Mouse (Mus musculus): Measurements from ENCODE around the gene Mettl8.

The Mettl8 gene

DNA sequence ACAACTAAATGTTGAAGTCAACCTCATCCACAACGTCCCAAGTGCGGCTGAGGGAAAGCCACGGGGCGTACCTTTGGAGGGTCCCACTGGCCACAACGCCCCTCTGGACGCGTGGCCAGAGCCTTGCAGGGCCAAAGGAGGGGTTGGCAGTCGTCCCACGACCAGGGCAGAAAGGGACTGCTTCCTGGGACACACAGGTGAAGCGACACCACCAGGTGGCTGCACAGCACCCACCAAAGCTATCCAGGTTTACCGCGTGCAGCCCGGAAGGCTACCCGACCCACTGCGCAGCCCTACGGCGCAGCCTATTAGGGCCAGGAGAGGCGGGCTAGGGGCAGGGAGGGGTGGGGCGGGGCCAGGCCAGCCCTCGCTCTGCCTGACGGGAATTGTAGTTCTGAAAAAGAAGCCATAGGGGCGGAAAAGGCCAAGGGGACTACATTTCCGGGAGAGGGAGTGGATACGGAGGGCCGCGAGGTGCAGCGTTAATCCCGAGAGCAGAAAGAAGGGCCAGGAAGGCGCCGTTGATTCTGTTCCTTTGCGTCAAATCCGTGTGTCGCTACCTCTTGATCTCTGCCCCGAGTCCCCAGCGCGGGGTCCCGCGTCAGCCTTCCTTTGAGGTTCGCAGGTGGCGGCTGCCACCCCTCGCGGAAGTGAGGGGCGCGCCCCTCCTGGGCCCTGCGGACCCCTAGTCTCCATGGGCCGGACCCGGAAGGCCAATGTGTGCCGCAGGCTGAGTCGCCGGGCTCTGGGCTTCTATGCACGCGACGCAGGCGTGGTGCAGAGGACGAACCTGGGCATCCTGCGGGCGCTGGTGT, at the start of gene Mettl8, which contains the start of gene Dcaf17:
TSS of gene Mettl8 (minus strand) at position 284 of the 815 bp plus-strand sequence.
TSS of gene Dcaf17 (plus strand) at position 29 of the 815 bp plus-strand sequence.
- DNase-seq (ENCODE audit: low spot score) = peak; percentile 86

- DNase-seq (ENCODE audit: low spot score) = no peak
Measured at GRCm38 (mm10) chr2:71104696-71105095, 49.3 kb upstream of the Mettl8 start.

- no peak for DNase-seq (ENCODE audit: low spot score)
Measured at GRCm38 (mm10) chr2:71103292-71103680, 47.9 kb upstream of the Mettl8 start.

DNA sequence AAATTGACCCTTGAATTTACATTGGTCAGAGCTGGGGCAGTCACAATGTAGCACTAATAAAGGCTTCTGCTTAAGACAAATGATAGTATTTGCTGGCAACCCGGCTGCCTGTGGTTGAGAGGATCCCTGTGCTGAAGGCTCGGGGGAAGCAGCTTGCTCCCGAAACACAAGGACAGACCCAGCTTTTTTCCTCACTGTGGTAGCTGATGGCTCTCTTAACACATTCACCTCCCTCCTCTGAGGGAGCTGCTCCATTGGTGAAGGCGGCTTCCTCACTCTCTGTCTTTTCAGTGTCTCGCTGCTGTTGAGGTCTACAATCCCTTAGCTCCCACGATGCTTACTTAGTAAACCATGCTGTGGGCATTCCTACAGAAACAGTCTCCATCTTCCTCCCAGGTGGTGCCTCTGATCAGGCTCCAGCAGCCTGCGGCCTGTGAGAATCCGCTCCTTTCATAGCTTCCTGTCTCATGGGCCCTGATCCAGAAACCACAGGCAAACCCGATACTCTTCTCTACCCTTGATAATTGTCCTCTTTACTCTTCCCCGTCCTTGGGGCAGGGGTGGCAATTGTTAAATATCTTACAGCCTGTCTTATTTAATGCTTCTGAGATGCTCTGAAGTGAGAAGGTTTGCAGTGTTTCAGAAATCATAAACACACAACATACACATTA, 47.4 kb upstream of the Mettl8 start:
- DNase-seq (ENCODE audit: low spot score) = no peak

- peak; percentile 14 for DNase-seq (ENCODE audit: low spot score)
Measured at GRCm38 (mm10) chr2:71096170-71096569, 40.8 kb upstream of the Mettl8 start.

DNA sequence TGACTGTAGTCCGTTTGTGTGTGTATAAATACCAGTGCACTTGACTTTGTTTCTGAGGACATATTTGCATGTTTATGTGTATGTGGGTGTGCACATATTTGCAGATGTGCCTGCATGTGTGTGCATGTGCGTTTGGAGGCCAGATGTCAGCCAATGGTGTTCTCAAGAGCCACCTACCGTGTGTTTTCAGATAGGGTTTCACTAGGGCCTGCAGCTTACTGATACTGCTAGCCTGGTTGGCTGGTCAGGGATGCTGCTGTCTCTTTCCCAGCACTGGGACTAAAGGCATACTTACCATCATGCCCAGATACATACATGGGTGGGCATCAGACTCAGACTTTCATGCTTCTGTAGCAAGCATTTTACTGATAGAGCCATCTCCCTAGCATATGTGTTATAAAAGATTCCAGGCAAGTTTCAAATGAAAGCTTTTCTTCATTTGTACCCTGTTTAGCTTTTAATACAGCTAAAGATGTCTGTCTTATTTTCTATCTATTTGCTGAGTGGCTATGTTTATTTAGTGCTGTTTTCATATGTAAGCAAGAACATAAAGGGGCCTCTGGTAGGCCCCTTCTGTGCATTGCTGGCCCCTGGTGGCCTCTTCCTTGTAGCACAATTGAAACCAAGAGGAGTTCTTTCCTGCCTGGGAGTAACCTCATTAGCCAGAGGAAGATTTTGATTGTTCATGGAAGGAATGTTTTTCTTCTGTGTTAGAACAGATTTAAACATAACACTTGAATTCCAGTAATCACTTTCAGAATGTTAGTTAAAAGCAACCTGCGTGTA, 35.5 kb upstream of the Mettl8 start:
- peak; percentile 51 for DNase-seq (ENCODE audit: low spot score)

DNA sequence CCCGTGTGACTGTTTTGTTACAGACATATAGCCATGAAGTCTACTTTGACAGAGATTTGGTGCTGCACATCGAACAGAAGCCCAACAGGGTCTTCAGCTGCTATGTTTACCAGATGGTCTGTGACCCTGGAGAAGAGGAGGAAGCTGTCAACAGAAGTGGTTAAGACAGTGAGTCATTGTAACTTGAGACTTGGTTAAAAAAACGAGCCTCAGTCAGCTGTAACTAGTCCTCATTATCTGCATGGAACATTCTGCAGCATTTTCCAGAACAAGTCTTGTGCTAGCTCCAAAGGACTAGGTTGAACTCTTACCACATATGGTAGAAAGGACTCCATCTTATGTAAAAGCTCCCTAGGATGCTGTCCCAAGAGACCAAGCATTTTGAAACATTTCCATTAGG, 34.4 kb upstream of the Mettl8 start:
- no peak for DNase-seq (ENCODE audit: low spot score)

- no peak for DNase-seq (ENCODE audit: low spot score)
Measured at GRCm38 (mm10) chr2:71083454-71084193, 28.2 kb upstream of the Mettl8 start.

DNA sequence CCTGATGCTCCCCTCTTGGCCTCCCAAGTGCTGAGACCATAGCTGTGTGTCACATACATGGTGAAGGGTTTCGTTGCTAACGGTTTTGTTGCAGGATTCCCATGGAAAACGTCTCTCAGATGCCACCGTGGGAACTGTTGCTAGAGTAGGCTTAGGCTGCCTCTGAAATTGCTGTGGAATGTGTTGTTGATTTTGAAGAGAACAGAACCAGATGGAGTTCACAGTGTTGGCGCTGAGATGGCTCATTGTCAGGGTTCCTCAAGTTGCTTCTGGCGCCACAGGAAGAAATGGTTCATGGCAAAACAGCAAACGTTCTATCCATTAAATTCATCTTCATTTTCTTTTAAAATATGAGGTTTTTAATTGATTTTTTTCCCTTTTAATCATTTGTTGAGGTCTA, 27.0 kb upstream of the Mettl8 start:
- DNase-seq (ENCODE audit: low spot score) = no peak

DNA sequence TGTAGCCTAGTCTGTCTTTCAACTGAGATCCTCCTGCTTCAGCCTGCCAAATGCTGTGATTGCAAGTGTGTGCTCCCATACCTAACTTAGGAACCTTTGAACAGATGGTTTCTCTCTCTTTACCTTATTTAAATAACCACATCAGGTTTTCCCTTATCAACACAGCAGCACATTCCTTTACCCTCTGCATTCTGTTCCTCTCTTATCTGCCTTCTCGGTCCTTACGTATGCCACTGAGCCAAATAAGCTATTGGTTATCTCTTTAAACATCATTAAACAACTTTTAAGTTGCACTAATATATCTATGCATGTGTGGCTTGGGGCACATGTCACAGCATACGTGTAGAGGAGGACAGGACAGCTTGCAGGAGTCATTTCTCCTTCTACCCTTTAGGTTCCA, 18.4 kb upstream of the Mettl8 start:
- DNase-seq (ENCODE audit: low spot score) = no peak

DNA sequence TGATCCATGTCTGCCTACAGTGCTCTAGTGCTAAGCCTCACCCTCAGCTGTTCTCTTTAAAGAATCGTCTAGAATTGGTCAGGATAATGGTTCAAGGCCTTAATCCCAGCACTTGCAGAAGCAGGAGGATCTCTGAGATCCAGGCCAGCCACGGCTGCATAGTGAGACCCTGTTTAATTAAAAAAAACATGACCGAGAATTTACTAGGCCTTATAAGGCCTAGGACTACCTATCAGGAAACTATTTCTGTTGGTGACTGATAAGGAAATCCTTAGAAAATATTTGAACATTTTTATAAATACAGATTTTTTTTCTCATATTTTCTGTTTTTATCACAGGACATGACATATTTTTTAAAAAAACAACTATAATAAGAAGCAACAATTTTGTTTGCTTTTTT, 17.9 kb upstream of the Mettl8 start:
- DNase-seq (ENCODE audit: low spot score) = no peak

DNA sequence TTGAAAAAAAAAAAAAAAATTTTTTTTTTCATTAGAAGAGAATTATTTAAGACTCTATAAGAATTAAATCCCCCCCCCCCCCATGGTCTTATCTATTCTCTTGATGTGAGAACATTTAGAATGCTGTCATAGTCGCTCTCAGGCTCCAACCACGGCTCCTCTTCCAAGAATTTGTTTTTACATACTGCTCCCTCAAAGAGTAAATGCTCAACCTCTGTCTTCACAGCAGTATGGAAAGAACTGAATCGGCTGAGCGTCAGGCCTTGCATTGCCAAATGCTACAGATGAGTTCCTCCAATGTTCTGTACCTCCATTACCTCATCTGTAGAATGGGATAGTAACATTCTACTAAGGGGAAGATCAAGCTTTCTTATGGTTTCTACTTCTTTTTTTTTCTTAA, 16.2 kb upstream of the Mettl8 start:
- DNase-seq (ENCODE audit: low spot score) = no peak

DNA sequence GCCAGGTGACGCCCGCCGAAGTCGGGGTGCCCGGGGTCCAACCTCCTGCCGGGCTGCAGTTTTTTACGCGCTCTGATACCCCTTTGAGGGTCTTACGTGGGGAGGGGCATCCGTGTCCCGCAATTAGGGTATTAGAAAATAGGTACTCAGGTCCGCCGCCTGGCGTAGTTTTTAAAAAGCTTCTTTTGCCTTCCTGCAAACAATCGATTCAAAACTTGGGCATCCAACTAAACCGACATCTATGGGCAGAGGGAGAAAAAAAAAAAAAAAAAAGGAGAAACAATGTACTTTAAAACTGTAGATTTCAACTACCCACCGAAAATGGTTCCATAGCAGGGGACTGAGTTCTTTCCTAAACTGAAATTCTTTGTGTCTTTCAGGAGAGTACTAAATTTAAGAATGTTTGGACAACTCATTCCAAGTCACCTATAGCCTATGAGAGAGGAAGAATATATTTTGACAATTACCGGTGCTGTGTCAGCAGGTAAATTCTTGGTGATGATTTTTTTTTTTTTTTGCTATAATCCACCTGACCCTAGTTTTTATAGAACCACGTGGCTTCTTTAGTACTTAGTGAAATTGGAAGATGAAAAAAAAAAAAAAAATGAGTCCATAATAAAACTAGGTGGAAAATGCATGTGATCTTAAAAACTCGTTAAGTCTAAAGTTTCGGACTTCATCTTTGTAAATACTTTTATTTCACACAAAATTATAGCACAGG, 892 bp upstream of the Mettl8 start:
- DNase-seq (ENCODE audit: low spot score) = no peak

GRCm38 (mm10) chr2:71054716-71055115, 667 bp downstream of the Mettl8 start:
- no peak for DNase-seq (ENCODE audit: low spot score)

GRCm38 (mm10) chr2:71050511-71050910, 4.9 kb downstream of the Mettl8 start:
- no peak for DNase-seq (ENCODE audit: low spot score)

GRCm38 (mm10) chr2:71048896-71049295, 6.5 kb downstream of the Mettl8 start:
- DNase-seq (ENCODE audit: low spot score) = no peak

DNA sequence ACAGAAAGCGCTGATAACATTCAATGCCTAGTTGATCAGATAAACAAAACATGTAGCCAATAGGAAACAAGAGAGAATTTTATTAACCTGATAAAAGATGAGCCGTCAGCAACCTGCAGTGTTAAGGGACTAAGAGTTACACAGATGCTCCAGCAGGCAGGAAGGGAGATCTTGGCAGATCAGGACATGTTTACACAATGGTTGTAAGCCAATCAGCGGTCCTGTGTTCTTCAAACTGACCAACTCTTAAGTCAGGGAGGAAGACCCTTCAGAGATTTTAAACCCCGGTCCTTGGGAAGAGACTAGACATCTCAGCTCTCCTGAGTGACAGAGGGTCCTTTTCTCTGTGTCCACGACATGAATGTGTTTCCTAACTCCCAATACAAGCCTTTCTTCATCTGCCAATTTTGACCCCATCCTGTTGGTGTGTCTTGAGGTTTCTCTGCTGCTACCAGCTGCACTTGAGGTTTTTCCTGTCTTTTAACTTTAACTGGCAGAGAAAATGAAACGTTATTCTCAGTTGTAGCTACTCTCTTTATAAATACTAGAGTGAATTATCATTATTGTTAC, 8.5 kb downstream of the Mettl8 start:
- DNase-seq (ENCODE audit: low spot score) = no peak

- DNase-seq (ENCODE audit: low spot score) = no peak
Measured at GRCm38 (mm10) chr2:71046151-71046550, 9.2 kb downstream of the Mettl8 start.

- peak; percentile 20 for DNase-seq (ENCODE audit: low spot score)
Measured at GRCm38 (mm10) chr2:71039522-71040121, 15.8 kb downstream of the Mettl8 start.

DNA sequence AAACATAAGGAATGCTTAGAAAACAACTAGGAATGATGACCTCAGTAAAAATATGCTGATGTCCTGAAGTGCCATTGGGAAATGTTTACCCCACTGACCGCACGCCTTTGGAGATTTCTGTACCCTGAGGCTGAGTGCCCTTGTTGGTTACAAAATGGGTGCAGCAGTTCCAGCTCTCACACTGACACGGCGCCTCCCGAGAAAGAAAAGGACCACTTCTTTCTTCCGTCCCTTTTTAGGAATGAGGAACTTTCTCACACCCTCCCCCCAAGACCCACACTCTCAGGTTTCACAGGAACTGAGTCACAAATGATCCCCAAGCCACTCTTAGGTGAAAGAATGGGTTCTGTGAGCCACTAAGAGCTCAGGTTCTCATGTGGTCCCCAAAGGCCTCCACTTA, 17.9 kb downstream of the Mettl8 start:
- no peak for DNase-seq (ENCODE audit: low spot score)

- DNase-seq (ENCODE audit: low spot score) = no peak
Measured at GRCm38 (mm10) chr2:71033987-71034386, 21.4 kb downstream of the Mettl8 start.
